29 mouse cellular contexts compared by ENCODE assay signal in the genomic region with DNA sequence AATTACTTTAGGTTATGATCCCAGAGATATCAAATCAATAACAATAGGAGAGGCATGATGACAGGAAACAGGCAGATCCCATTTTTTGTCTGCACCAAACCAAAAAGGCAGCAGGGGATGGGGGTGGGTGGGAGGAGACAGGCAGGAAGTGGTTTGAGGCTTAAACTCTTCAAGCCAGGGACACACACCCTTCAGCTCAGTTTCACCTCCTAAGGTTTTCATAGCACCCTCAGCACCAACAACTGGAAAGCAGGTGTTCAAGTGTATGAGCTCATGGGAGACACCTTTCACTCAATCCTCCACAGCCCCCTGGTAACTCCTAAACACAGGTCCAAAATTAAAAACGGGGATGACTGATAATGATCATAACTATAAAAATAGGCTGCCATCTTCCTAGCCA.
DNase-seq lines count a peak whose midpoint lies in the region; ATAC-seq and TF ChIP-seq lines count a peak whose summit lies in the region.
"Had no signal": no experiment of that assay in that cellular context is flagged by ENCODE, and none has a peak within 500 bp of the region (broad histone marks: within the 10 kb centered on the region; RNA-seq: fewer than 3 reads in every experiment).

No protein-coding gene starts in this region.

- H3K4me3 ChIP-seq in myocyte, result no peak overlapping the region
- H3K4me3 ChIP-seq in lung, postnatal 0 days (ENCODE audit: low read depth, low read length), result no peak overlapping the region
- H3K4me3 ChIP-seq: embryonic facial prominence, embryonic 15.5 days; forebrain, embryonic 15.5 days; heart, embryonic 15.5 days; left cerebral cortex, adult 2 months; limb, embryonic 15.5 days; lung, embryonic 15.5 days; neural tube, embryonic 13.5 days had no signal

- TF ChIP-seq EP300 in lung, postnatal 0 days (IDR thresholded peaks at IDR 0.05), result no peak

- no peaks in the 10 kb centered on the region for H3K27me3 ChIP-seq in myocyte (ENCODE audit: control insufficient read depth, insufficient read depth, insufficient read length)
- H3K27me3 ChIP-seq in lung, postnatal 0 days (replicated peaks; ENCODE audit: insufficient read depth, low read length), result no peaks in the 10 kb centered on the region
- H3K27me3 ChIP-seq: embryonic facial prominence, embryonic 15.5 days; forebrain, embryonic 15.5 days; heart, embryonic 15.5 days; limb, embryonic 15.5 days; lung, embryonic 15.5 days; neural tube, embryonic 13.5 days had no signal

- intact Hi-C loops in left cerebral cortex, postnatal 36 days (cut with DNase I), result no loop called here

- DNase-seq in CD4-positive helper T cell, adult 2 months (ENCODE audit: low read depth, low spot score), result peak; percentile 65
- peak; percentile 6 to 18 for DNase-seq in CD8-positive naive resting alpha-beta T cell, adult 2 months (ENCODE audit: low read depth in 2 of 2, low spot score in 2 of 2)
- peak; percentile 59 for DNase-seq in thymus, postnatal 14 days
- no peak for DNase-seq in left cerebral cortex, postnatal 36 days (ENCODE audit: low spot score in 2 of 2)
- DNase-seq in lung, postnatal 0 days (ENCODE audit: low spot score), result no peak
- DNase-seq in MN1 (ENCODE audit: low spot score), result no peak
- DNase-seq: adrenal gland, postnatal 25 days; B cell, adult 2 months; cerebellum, adult 8-10 months; cerebellum, postnatal 36 days; gastrocnemius, postnatal 10 days; kidney, adult 11 months; left cerebral cortex, postnatal 4 days; lung, postnatal 4 days; midbrain, embryonic 14.5 days; retina, postnatal 1 day; right cerebral cortex, postnatal 25 days had no signal

- no peak overlapping the region for H3ac ChIP-seq in myocyte (ENCODE audit: control insufficient read depth, insufficient read length)

- peak overlapping the region; percentile 51 for H3K4me2 ChIP-seq in myocyte (ENCODE audit: low read depth)
- H3K4me2 ChIP-seq in lung, postnatal 0 days (replicated peaks; ENCODE audit: low read depth, low read length), result no peak overlapping the region
- H3K4me2 ChIP-seq: embryonic facial prominence, embryonic 15.5 days; forebrain, embryonic 15.5 days; heart, embryonic 15.5 days; limb, embryonic 15.5 days; lung, embryonic 15.5 days; neural tube, embryonic 13.5 days had no signal

- no peak for ATAC-seq in lung, postnatal 0 days
- ATAC-seq: forebrain, embryonic 15.5 days; hindbrain, embryonic 16.5 days had no signal

- H3K27ac ChIP-seq in lung, postnatal 0 days (ENCODE audit: low read length), result no peak overlapping the region
- H3K27ac ChIP-seq: embryonic facial prominence, embryonic 15.5 days; forebrain, embryonic 15.5 days; heart, embryonic 15.5 days; kidney, postnatal 0 days; left cerebral cortex, adult 2 months; limb, embryonic 15.5 days; liver, embryonic 14.5 days; lung, embryonic 15.5 days; neural tube, embryonic 13.5 days had no signal

- H3K4me1 ChIP-seq in lung, postnatal 0 days (ENCODE audit: insufficient read depth, low read depth, low read length), result no peaks in the 10 kb centered on the region
- H3K4me1 ChIP-seq: embryonic facial prominence, embryonic 15.5 days; heart, embryonic 15.5 days; limb, embryonic 15.5 days; lung, embryonic 15.5 days had no signal

- H3K36me3 ChIP-seq in myocyte (ENCODE audit: control insufficient read depth, insufficient read depth), result no peaks in the 10 kb centered on the region
- H3K36me3 ChIP-seq in lung, postnatal 0 days (ENCODE audit: insufficient read depth, low read length), result no peaks in the 10 kb centered on the region
- H3K36me3 ChIP-seq: embryonic facial prominence, embryonic 15.5 days; forebrain, embryonic 15.5 days; G1E; heart, embryonic 15.5 days; limb, embryonic 15.5 days; lung, embryonic 15.5 days; neural tube, embryonic 13.5 days had no signal

- H3K9me3 ChIP-seq in lung, postnatal 0 days (ENCODE audit: low read length), result no peaks in the 10 kb centered on the region
- H3K9me3 ChIP-seq: embryonic facial prominence, embryonic 15.5 days; forebrain, embryonic 15.5 days; G1E; heart, embryonic 15.5 days; limb, embryonic 15.5 days; lung, embryonic 15.5 days; neural tube, embryonic 13.5 days had no signal

- H3K79me2 ChIP-seq in myocyte (ENCODE audit: control insufficient read depth, insufficient read depth), result no peaks in the 10 kb centered on the region

- WGBS in lung, postnatal 0 days, result 47% methylated on average over 1 of the region's 1 CpGs

- no peak overlapping the region for H3K9ac ChIP-seq in lung, postnatal 0 days (replicated peaks; ENCODE audit: low read depth)
- H3K9ac ChIP-seq: embryonic facial prominence, embryonic 15.5 days; forebrain, embryonic 15.5 days; heart, embryonic 15.5 days; limb, embryonic 15.5 days; liver, embryonic 14.5 days; lung, embryonic 15.5 days; neural tube, embryonic 13.5 days had no signal

- TF ChIP-seq POLR2A in myocyte (IDR thresholded peaks at IDR 0.05; ENCODE audit: insufficient read length, low read depth), result no peak

- no peak for TF ChIP-seq CTCF in lung, postnatal 0 days (IDR thresholded peaks at IDR 0.05)

TF ChIP-seq in myocyte, 11 proteins besides CTCF, POLR2A, EP300 and RAD21:
- TF ChIP-seq MYOD1 (IDR thresholded peaks at IDR 0.05; ENCODE audit: control insufficient read depth in 1 of 3, insufficient read length in 2 of 3, low read depth in 2 of 3) (peak in 2 of 3 experiments; percentile 71 to 72), REST (IDR thresholded peaks at IDR 0.05; ENCODE audit: insufficient read depth, insufficient read length) (no peak), TCF12 (IDR thresholded peaks at IDR 0.05; ENCODE audit: insufficient read depth, poor library complexity, severe bottlenecking) (no peak), POLR2AphosphoS2 (IDR thresholded peaks at IDR 0.05; ENCODE audit: insufficient read length, low read depth) (no peak)

Comparison
In these comparisons a context has a peak if more than half of its experiments do, and no peak if none do; other contexts are left out.
1. DNase-seq: peak in CD4-positive helper T cell, adult 2 months (single experiment), CD8-positive naive resting alpha-beta T cell, adult 2 months (2 of 2) and thymus, postnatal 14 days (single experiment); none in left cerebral cortex, postnatal 36 days (0 of 2), lung, postnatal 0 days (single experiment) and MN1 (single experiment).